Mouse (Mus musculus) spleen, postnatal 14 days (tissue): ENCODE measurements around the gene Atoh8.

Source experiments
- DNase-seq, 2 experiments: peaks; one replicate each; pipeline ENCODE4 v3.0.0; 2021 to 2022; ENCODE audit warnings: low spot score in 2 of 2

The Atoh8 gene

DNA sequence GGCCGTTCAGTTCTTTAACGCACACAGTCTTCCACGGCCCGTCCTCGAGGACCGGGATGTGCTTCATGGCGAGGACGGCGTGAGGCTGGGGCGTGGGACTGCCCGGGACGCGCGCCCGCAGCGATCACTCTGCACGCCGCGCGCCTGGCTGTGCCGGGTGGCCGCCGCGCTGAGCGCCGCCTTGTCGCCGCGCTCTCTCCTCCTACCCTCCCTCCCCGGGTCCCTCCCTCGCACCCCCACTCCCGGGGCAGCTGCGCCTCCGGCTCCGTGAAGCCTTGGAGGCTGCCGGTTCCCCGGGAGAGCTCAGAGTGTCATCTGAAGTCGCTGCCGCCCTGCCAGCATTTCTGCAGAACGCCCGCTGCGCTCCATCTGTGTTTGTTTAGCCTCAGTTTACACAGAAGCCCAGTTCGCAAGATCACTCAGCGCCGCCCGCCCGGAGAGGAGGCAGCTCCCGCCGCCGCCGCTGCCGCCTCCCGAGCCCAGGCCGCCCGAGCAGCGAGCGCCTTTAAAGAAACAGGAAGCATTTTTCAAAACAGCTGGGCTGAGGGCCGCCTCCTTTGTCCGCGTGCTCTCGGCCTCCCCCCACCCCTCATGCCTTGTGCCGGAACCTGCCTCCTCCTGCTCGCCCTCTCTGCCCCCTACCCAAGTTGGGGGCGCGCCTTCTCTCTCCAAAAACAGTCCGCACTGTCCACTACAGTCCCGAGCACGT, at the start of gene Atoh8:
Gene Atoh8 (minus strand): TSS at position 480 of the 709 bp plus-strand sequence.
- DNase-seq = peak in 1 of 2 experiments; percentile 27

DNA sequence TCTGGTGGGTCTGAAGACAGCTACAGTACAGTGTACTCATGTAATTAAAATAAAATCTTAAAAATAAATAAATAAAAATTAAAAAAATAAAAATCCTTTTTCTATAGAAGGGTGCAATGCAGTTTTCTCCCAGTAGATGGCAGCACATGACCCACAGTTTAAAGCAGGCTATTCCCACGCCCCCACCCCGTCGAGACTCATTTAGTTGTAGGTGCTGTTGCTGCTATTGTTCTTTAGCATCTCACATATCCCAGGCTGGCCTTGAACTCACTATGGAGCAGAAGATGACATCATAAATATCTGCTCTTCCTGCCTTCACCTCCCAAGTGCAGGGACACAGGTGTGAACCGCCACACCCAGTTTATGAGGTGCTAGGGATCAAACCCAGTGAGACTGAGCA, 48.5 kb upstream of the Atoh8 start:
- peak in 1 of 2 experiments; percentile 37 for DNase-seq

DNA sequence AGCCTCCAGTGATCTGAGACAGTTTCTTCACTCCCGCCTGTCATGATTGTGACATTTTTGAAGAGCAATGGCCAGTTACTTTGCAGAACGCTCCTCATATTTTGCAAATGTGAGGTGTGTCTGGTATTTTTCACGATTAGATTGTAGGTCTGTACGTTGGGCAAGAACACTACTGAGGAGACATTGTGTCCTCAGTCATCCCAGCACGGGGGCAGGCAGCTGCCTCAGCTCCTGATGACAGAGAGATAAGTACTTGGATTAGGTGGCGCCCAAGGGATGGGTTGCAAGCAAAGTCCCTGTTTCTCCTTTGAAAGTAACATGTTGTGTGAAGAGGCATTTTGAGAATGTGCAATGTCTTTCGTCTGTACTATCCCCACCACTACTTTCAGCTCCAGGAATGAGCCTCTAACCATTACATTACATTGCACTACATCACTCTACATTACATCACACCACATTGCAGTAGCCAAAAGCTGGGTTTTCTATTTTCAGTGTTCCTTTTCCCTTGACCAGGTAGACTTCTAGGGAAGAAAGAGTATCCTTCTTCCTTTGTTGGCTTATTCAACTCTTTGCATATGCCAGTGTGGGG, 45.1 kb upstream of the Atoh8 start:
- no peak for DNase-seq

DNA sequence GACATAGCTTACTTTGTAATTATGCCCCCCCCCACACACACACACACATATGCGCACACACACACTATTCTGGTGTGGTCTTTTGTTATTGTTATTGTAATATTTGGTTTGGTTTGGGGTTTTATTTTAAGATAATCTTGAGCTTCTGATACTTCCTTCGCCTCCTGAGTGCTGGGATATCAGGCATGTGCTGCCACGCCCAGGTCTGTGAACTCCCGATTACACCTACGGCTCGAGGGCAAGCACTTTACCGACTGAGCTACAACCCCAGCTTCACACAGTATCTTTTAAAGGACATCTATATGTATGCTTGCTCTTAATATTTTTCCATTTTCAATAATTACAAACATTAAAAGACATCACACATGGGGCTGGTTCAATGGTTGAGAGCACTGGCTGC, 44.1 kb upstream of the Atoh8 start:
- peak; percentile 50 to 65 for DNase-seq

DNA sequence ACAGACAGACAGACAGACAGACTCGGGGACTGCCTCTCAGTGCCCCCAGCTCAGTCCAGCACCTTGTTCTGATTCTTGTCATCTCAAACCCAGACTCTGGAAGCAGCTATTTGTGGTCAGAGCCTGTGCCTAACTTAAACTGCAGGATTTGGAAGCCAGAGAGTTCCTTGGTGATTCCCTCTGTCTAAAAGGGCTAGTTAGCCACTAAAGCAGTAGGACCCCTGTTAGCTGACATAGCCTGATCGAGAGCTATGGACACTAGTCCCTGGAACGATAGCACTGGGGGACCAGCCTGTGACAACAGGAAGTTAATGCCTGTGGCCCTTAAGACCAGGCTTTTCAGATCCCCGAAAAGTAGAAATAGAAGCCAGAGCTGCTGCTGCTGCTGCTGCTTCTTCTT, 43.5 kb upstream of the Atoh8 start:
- DNase-seq = no peak

DNA sequence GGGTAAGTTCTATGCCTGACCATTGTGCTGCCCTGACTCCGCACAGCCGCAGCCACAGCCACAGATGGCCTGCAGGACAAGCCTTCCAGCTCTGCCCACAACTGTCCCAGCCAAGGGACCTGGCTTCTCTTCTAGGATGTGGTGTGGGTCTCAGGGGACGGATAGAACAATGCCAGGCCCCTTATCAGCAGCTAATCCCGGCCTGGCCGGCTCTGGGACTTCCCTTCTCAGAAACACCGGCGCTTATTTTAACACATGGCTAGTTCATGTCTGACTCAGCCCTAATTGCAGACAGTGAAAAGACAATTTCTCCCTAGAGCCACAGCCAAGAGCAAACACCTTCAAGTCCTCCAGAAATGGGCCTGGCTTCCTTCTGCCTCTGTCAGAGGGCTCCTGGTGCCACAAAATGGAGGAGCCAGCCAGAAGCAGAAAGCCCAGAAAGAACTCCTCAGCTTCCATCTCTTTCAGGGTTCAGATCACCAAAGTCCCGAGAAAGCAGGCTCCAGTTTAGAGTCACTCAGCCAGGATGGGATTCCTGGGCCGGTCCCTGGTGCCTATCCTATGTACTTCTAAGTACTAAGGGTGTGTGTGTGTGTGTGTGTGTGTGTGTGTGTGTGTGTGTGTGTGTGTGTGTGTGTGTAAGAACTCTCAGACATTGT, 42.3 kb upstream of the Atoh8 start:
- DNase-seq = no peak

DNA sequence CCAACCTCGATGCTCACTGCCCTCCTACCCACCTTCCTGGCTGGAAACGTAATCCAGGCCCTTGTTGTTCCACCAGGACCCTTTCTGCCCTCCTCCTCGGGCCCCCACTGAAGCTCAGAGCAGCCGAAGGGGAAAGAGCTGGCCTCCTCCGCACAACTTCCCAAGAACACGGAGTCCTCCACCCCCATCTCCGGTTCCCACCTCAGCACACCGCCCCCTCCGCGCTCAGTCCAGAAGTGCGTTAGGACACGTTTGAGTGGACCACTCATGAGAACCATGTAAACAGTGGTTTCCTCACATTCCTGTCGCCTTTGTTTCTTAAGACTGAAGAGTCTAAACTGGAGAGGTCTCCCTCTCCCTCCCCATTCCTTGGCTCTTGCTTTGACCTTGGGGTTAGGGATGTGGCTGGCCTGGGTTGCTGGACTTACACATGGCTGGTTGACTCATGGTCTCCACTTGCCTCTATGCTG, 41.6 kb upstream of the Atoh8 start:
- no peak for DNase-seq

DNA sequence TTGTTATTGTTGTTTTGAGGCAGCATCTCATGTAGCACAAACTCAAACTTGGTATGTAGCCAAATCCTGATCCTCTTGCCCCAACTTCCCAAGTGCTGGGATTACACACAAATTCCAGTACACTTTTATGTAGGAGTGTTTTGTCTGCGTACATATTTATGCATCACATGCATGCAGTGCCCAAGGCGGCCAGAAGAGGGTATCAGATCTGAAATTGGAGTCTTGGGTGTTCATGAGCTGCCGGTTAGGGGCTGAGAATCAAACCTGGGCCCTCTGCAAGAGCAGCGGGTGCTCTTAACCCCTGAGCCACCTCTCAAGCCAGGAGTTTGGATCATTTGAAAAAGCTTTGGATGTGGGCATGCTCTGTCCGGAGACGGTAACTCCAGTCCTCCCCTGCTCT, 40.8 kb upstream of the Atoh8 start:
- DNase-seq = no peak

DNA sequence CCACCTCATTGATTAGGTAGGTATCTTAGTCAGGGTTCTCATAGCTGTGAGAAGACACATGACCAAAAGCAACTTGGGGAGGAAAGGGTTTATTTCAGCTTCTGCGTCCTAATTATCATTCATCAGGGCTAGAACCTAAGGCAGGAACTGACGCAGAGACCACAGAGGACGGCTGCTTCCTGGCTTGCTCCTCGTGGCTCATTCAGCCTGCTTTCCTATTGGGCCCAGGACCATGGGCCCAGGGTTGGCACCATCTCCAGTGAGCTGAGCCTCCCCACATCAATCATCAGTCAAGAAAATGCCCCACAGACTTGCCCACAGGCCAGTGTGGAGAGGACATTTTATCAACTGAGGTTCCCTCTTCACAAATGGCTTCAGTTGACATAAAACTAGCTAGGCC, 40.1 kb upstream of the Atoh8 start:
- DNase-seq = no peak

DNA sequence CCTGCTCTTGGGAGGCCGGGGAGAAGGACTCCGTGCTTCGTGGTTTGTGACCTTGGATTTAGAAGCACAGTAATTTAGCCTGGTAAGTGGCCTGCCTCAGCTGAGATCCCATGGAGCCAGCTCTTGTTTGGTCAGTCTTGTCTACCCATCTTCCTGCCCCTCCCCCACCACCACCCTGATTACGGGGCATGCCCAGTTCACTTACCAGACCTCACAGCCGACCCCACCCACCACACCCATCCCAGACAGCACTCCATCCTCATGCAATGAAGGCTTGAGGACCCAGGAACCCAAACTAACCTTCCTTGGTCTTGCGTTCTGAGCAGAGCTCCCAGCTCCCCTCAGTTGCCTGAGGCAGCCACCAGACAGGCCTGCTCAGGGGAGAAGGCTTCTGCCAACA, 37.8 kb upstream of the Atoh8 start:
- peak; percentile 36 to 38 for DNase-seq

DNA sequence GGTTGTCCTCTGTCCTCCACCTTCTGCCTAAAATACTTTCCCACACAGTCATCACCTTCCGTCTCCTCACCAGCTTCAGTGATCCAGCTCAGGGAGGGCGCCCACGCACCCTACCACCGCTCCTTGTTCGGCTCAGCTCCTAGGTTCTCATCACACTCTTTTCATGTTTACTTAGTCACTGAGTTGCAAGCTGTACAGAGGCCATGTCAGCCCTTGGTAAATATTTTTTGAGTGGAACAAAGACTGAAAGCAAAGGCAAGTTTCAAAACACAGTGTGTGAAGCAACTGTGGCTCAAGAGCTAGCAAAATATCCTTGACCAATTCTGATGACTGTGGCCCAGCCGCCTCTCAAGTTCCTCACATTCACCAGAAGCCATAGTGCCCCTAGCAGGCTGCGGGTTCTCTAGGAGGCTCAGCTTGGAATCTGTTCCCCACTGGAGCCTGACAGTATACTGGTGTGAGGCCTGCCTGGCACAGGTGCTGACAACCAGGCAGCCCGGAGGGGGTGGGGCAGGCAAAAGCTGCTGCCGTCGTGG, 36.9 kb upstream of the Atoh8 start:
- no peak for DNase-seq

DNA sequence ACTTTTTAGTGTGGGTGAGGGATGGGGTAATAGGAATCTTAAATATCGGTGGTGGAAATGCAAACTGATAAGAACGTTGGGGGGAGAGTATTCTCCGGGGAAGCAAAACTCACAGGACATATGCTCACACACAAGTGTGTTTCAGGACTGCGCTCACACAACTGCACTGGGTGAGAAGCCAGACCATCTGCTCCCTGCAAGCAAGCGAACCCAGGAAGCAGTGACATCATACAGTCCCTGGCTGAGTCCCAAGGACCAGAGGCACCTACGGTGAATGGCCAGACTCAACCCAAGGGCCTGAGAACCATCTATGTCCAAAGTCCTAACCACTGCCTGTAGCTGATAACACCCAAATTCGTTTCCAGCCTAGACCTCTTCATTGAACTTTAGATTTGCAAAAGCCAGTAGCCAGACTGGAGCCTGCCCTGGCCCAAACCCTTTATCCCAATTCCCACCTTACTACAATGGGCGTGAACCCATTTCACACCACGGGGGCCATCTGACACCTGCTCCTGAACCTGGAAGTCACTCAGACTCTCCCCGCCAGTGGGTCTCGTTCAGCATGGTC, 35.7 kb upstream of the Atoh8 start:
- no peak for DNase-seq

DNA sequence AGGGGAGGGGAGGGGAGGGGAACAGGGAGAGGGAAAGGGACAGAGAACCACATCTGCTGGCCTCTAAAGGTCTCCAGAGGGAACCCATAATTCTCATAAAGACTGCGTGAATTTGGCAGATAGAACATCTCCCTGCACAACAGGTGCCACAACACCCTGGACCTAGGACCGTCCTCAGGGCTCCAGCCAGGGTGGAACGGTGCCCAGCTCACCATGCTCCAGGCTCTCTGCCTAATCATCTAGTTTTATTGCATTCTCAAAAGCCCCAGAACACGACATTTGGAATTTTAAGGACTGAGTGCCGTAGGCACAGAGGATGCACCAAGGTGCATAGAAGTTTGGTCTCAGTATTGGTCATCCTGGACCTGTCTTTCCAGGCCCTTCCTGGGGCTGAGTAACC, 34.9 kb upstream of the Atoh8 start:
- no peak for DNase-seq

DNA sequence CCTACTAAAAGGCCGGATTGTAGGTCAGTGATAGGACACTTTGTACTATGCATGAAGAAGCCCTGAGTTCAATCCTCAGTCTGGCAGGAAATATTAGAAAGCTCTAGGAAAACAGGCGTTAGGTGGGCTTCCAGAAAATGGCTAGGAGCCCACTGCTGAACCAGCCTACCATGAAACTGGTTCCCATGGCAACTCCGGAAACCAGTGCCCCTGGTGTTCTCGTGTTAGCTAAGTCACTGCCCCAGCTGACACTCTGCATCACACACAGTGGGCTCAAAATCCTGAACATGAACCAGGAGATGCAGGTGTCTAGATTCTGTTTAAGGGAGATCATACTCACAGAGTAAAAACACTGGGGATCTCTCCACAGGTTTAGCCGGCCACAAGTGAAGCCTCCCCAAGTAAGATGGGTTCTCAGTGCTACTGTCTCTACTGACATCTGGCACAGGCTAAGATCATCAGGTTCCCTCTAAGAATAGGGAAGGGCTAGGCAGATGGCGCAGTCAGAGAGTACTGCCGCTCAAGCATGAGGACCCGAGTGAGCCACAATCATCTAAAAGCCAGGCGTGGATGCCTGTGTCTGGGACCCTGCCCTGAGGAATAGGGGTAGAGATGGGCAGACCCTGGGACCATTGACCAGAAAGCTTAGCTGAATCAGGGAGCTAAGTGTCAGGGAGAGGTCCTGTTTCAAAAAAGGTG, 32.9 kb upstream of the Atoh8 start:
- DNase-seq = no peak

DNA sequence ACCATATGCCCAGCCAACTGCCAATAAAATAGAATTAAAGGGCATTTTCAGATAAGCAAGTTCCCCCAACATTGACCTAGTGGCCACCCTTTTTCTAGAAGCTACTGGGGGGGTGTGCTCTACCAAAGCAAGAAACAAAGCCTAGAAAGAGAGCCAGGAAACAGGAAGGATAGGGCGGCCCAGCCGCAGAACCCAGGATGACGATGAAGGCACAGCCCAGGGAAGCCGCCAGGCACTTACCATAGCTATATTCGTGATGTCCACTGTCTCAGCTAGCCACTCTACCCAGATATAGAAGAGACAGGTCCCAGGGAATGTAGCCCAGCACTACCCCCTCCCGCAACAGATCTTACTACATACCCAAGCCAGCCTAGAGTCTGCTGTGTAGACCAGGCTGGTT, 30.3 kb upstream of the Atoh8 start:
- no peak for DNase-seq

DNA sequence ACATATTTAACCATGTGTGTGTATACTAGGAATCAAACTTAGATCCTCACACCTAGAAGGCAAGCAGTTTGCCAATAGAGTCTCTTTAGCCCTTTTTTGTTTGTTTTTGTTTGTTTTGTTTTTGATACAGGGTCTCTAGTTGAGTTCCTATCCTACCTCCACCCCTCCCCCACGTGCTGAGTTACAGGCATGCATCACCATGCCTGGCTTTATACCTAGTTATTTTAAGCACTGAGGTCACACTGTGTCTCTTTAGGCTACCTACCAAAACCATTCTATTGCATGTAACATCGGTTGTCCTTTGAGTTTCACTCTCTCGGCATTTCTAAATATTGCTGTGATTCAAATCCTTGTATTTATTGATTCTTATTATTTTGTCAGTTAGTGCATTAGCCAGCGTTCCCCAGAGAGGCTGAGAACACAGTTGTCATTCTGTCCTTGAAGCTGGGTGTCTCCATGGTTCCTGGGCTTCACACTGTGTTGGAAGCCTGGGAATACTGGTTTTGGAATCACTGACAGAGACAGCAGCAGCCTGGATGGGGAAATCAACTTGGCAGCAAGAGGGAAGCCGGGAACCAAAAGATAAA, 28.4 kb upstream of the Atoh8 start:
- no peak for DNase-seq

DNA sequence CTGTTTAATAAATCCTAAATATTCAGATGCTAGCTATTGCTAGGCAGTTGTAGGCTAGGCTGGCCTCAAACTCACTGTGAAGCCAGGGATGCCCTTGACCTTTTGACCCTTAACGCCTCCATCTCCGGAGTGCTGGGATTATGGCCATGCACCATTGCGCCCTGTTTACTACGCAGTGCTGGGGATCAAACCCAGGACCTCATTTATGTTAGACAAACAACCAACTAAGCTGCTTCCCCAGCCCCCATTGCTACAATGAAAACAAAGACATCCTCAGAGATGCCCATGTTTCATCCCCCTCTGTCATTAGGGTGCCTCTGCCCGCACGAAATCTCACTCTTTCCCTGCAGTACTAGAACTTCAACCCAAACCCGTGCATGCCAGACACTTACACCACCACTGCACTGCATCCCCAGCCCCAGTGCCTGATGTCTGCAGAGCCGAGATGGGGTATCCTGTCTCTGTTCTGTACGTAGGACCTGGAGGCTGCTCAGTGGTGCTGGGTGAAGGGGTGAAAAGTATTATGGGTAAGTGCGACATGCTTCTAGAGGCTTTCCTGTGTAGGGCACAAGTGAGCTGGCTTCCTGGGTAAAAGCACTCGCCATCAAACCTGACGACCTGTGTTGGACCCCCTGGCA, 26.4 kb upstream of the Atoh8 start:
- DNase-seq = no peak

DNA sequence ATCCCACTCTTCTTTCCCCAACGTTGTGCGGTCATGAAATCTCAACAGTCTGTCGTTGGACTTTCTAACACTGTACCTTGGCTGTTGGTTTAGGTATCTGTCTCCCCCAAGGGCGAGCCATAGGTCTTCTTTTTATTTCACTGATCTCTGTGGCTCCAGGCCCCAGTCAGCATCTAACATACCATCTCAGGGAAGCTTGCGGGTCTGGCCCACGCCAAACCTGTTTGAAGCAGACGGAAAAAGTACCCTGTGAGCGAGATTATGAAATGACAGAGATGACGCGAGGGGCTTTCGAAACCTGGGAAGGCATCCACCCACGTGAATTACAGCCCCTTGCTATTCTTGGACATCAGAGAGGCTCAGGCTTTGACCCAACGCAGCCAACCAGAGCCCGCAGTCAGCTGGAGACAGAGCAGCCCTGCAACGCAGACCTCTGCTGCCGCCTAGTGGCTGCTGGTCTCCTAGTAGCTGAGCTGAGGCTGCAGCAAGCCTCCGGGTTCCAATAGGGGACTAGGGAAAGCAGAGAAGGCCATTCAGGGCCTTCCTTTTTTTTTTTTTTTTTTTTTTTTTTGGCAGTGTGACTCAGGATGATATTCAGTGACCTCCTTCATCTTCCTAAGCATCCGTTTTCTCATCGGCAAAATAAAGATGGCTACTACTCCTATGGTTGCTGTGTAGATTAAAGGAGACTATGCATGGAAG, 25.8 kb upstream of the Atoh8 start:
- DNase-seq = peak; percentile 72 to 87

DNA sequence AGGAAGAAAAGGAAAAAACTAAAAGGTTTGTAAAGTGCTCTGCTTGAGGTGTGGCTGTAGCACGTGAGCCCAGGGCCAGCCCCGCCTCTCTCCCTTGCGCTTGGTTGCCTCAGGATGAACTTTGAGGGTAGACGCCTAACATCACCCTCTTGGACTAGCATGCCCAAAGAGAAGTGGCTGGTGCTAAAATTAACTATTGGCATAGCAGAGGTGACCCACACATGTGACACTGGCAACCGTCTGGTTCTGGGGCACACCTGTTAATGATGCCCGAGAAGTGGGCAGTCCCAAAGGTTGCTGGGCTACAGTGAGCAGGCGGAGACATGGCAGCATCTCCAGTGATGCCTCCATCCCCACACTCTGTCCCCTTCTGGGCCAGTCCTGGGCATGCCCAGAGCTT, 24.1 kb upstream of the Atoh8 start:
- DNase-seq = no peak

DNA sequence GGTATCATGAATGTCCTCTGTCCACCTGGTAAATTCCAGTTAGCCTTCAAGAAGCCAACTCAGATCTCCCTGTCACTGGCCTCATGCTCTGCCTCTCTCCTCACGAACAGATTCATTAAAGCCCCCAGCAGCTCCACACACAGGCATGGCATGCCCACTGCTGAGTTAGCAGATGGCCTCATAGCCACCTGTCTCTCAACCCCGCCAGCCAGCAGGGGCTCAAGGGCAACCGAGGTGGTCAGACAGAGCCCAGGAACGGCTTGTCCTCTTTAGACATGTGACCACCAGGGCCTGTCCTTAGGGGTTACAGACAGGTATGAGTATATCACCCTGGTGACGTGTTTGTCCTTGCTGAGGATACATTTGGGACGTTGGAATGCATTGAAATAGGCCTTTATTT, 19.9 kb upstream of the Atoh8 start:
- no peak for DNase-seq
